Mouse (Mus musculus): ENCODE results near the gene B4galnt3.
"Not testable (repeated sequence)": the region's sequence is repeated elsewhere in the genome, so short reads cannot be mapped to it uniquely, and the experiment has no call there.

The B4galnt3 gene

GRCm38 (mm10) chr6:120294056-120294784 lies at the start of gene B4galnt3, which contains the start of gene D330020A13Rik:
TSS of gene B4galnt3 (minus strand) at chr6:120294559.
TSS of gene D330020A13Rik (plus strand) at chr6:120294364.
- peak; percentile 20 for DNase-seq (ENCODE audit: low read depth, low spot score)

GRCm38 (mm10) chr6:120343992-120344391 lies 49.6 kb upstream of the B4galnt3 start:
- no peak for DNase-seq (ENCODE audit: low read depth, low spot score)

GRCm38 (mm10) chr6:120332351-120332750 lies 38.0 kb upstream of the B4galnt3 start:
- DNase-seq (ENCODE audit: low read depth, low spot score): no peak

DNA sequence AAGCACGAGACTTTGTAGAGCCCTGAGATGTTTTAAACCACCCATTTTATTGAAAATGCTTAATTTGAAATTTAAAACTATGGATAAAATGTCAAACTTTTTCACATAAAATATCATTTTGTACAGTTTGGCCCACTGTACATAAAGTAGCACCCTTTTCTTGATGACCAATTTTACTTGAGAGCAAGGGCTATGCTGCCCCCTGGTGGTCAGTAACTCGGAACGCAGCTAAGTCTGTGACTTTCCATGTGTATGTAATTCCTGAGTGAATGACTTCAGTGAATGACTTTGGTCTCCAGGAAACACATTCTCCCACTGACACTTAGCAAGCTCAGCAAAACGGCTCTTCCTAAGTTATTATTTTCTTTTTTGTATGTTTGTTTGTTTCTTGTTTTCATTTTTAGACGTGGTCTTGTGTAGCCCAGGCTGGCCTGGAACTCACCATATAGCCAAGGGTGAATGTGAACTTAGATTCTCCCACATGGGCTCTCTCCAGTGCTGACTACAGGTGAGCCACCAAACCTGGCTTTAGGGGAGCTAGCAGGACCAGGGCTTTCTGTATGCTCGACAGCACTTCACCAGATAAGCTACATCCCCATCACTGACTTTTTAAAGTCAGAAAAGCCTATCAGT lies 30.1 kb upstream of the B4galnt3 start:
- DNase-seq (ENCODE audit: low read depth, low spot score): peak; percentile 83

DNA sequence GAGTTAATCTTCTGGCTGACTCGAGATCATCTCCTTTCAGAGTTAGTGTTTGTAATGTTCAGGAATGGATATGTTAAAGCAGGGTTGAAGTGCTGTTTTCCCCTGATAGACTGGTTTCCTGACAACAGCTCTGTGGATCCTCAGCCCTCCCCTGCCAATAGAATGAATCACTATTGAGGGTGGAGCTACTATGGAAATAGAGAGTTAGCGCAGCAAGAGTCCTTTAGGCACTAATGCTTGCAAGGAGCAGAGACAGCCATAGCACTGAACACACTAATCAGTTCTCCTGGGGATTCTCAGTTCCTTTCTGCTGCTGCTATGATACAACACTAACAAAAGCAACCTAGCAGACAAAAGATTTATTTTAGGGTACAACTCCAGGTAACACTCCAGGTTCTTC lies 26.0 kb upstream of the B4galnt3 start:
- DNase-seq (ENCODE audit: low read depth, low spot score): no peak

DNA sequence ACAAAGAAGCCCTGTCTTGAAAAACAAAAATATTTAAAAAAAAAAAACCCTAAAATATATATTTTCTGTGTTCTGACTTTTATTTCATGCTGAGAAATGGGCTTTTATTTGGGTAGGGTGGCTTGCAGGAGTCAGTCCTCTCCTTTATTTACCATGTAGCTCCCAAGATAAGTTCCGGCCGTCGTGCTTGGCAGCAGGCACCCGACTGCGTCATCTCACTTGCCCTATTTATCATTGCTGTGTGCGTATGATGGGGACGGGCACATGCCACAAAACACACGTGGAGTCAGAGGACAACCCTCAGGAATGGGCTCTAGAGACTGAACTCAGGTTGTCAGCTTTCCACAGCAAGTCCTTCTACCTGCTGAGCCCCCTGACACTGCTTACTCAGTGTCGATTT lies 24.8 kb upstream of the B4galnt3 start:
- DNase-seq (ENCODE audit: low read depth, low spot score): no peak

GRCm38 (mm10) chr6:120318303-120318940 lies 24.1 kb upstream of the B4galnt3 start:
- DNase-seq (ENCODE audit: low read depth, low spot score): no peak

- DNase-seq (ENCODE audit: low read depth, low spot score): no peak
Observed at GRCm38 (mm10) chr6:120312443-120312842, 18.1 kb upstream of the B4galnt3 start.

- no peak for DNase-seq (ENCODE audit: low read depth, low spot score)
Observed at GRCm38 (mm10) chr6:120309787-120310186, 15.4 kb upstream of the B4galnt3 start.

GRCm38 (mm10) chr6:120309338-120309737 lies 15.0 kb upstream of the B4galnt3 start:
- no peak for DNase-seq (ENCODE audit: low read depth, low spot score)

- no peak for DNase-seq (ENCODE audit: low read depth, low spot score)
Observed at GRCm38 (mm10) chr6:120306859-120307594, 12.7 kb upstream of the B4galnt3 start.

DNA sequence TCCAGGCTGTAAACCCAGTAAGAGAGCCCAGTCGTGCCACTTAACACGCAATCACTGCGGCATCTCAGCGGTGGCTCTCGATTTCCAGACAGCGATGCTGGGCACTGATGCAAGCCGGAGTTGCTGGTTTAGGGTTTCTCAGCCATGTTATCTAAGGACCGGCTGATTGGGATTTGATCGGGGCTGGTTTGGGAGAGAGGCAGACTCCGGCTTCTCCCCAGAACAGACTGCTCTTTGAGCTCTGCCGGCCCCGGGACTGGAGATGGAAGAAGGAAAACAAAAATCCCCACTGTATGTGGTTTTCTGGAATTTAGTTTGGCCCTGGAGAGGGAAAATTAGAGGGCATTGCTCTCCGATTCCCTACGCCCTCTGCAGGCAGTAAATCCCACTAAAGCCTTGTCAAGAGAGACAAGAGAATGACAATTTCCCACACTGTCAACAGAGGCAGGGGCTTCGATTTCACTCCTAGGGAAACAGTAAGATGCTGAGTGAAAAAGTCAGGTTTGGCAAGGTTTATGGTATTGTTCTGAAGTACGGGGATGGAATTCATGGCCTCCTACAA lies 8.5 kb upstream of the B4galnt3 start:
- no peak for DNase-seq (ENCODE audit: low read depth, low spot score)

- DNase-seq (ENCODE audit: low read depth, low spot score): peak; percentile 38
Observed at GRCm38 (mm10) chr6:120301137-120301536, 6.8 kb upstream of the B4galnt3 start.

GRCm38 (mm10) chr6:120296589-120296988 lies 2.2 kb upstream of the B4galnt3 start:
- DNase-seq (ENCODE audit: low read depth, low spot score): not testable (repeated sequence)

GRCm38 (mm10) chr6:120294785-120295133 lies 400 bp upstream of the B4galnt3 start:
- DNase-seq (ENCODE audit: low read depth, low spot score): no peak

GRCm38 (mm10) chr6:120291396-120292009 lies 2.9 kb downstream of the B4galnt3 start:
- DNase-seq (ENCODE audit: low read depth, low spot score): no peak

DNA sequence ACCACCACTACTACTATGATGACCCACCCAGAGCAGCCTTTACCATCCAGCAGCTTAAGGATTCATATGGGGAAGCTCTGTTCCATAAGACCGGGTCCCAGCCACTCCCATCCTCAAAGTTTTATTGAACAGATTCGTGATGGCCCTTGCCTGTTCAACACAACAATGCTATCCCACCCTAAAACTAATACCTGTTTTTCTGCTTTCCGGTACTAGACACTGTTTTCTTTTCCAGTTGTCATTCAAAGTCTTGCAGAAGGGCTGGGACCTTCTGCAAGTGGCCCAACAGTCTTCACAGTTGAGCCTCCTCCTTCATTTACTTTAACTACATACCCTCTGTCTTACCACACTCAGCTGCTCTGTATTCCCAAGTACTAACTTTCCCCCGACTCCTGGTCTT lies 4.9 kb downstream of the B4galnt3 start:
- DNase-seq (ENCODE audit: low read depth, low spot score): no peak

DNA sequence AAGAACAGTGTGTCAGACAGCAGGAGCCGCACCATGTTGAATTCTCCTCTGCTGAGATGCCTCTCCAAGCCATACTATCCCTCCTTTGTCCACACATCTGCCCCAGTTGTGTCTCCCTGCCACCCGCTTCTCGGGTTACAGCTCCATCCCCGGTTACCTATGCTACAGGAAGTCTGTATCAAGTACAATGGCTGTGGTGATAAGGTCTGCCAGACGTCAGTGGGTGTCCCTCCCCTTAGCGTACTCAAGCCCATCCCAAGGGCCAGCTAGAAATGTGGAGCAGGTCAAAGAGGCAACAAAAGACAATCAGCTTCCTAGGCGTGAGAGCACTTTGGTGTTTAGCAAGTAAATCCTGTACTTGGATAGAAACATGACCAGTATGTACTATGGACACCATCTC lies 5.8 kb downstream of the B4galnt3 start:
- DNase-seq (ENCODE audit: low read depth, low spot score): no peak

DNA sequence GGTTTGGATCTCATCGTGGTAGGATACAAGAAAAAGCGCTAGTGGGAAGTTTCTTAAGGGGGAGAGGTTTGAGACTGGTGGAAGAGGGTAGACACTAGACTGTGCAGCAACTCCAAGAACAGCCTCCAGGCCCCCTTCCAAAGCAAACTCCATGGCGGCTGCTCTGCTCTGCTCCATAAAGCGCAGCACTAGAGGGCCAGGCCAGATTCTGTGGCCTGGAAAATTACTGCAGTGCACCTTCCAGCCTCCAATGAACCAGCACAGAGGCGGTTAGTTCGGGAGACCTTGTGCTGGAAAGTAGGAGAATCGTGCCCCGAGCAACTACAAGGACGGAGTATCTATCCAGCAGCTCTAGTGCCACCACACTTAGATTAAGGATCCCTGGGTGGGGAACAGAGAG lies 7.1 kb downstream of the B4galnt3 start:
- no peak for DNase-seq (ENCODE audit: low read depth, low spot score)

- no peak for DNase-seq (ENCODE audit: low read depth, low spot score)
Observed at GRCm38 (mm10) chr6:120276874-120277449, 17.4 kb downstream of the B4galnt3 start.

DNA sequence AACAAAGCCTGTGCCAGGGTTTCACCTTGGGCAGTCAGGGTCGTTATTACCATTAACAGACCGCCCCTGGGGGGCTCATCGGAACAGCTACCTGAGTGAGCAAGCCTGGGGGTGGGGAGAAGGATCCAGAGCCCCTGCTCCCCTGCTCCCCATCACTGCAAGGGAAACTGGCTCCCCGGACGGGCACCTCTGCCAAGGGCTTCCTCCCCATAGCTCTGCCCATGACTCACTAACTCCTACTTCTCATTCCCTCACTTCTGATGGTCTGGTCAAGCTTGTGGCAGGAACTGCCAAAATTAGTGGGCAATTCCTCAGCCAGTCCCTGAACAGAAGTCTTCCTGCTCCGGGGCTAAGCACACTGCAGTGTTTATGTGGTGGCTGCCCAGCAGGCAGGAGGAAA lies 19.1 kb downstream of the B4galnt3 start:
- no peak for DNase-seq (ENCODE audit: low read depth, low spot score)
